Mouse (Mus musculus) adrenal gland, adult (tissue): ENCODE data around the gene Eif5.
A peak's percentile ranks its signal among the peaks of the same experiment; 100 is the strongest.

Source experiments
- DNase-seq, 2 experiments: peaks; one replicate each; pipeline ENCODE4 v3.0.0; 2022 to 2023; ENCODE audit warnings: low spot score in 1 of 2; ENCODE audit not compliant: inconsistent age in 2 of 2

Gene Eif5

GRCm38 (mm10) chr12:111560286-111560685 is 22.5 kb downstream of the Eif5 start:
- DNase-seq, result no peak

- DNase-seq, result no peak
Measured at GRCm38 (mm10) chr12:111562276-111562814, 24.5 kb downstream of the Eif5 start.

GRCm38 (mm10) chr12:111563076-111563629 is 25.3 kb downstream of the Eif5 start:
- no peak for DNase-seq

GRCm38 (mm10) chr12:111565363-111565762 is 27.5 kb downstream of the Eif5 start:
- DNase-seq, result no peak

GRCm38 (mm10) chr12:111568836-111569235 is 31.0 kb downstream of the Eif5 start:
- peak; percentile 69 to 75 for DNase-seq

GRCm38 (mm10) chr12:111572406-111572805 is 34.6 kb downstream of the Eif5 start:
- no peak for DNase-seq

GRCm38 (mm10) chr12:111573315-111573714 is 35.5 kb downstream of the Eif5 start:
- no peak for DNase-seq

- peak; percentile 98 to 99 for DNase-seq
Measured at GRCm38 (mm10) chr12:111574074-111574886, 36.5 kb downstream of the Eif5 start, which contains the start of gene Mark3. Mark3 (plus strand) TSS chr12:111574523.

GRCm38 (mm10) chr12:111574887-111575838 is 37.3 kb downstream of the Eif5 start:
- DNase-seq, result peak; percentile 57 to 86

- DNase-seq, result peak; percentile 27 to 65
Measured at GRCm38 (mm10) chr12:111583058-111583457, 45.2 kb downstream of the Eif5 start.

GRCm38 (mm10) chr12:111584401-111584800 is 46.6 kb downstream of the Eif5 start:
- DNase-seq, result no peak

- DNase-seq, result no peak
Measured at GRCm38 (mm10) chr12:111587252-111587651, 49.4 kb downstream of the Eif5 start.

- no peak for DNase-seq
Measured at GRCm38 (mm10) chr12:111592407-111593021, 54.7 kb downstream of the Eif5 start.

- DNase-seq, result no peak
Measured at GRCm38 (mm10) chr12:111593775-111594174, 56.0 kb downstream of the Eif5 start.
